Mouse (Mus musculus) kidney, embryonic 16.5 days (tissue): ENCODE results near the gene Rap1gds1. TPM values are rescaled to one million over a fixed set of nuclear protein-coding genes. Genes with fewer than 3 reads are reported as not detected.

Experiments
- ATAC-seq: fragments of 200-750 bp; cut with Nextera tagmentation; 2 replicates; pipeline ENCODE4 v1.8.0; 2017; ENCODE audit warnings: moderate TSS enrichment; ENCODE audit not compliant: low FRiP score, low TSS enrichment
- H3K27ac ChIP-seq: fragments of 300-500 bp; sonication (generic); 2 replicates; pipeline ENCODE4 v1.5.1; 2014; ENCODE audit warnings: low read length
- H3K27me3 ChIP-seq: fragments of 300-500 bp; sonication (generic); 2 replicates; pipeline ENCODE4 v1.6.1; 2014; ENCODE audit warnings: low read length, control low read depth, mixed read lengths; ENCODE audit not compliant: insufficient read depth
- H3K36me3 ChIP-seq: fragments of 300-500 bp; sonication (generic); 2 replicates; pipeline ENCODE4 v1.6.1; 2014; ENCODE audit warnings: low read length, control low read depth, mixed read lengths; ENCODE audit not compliant: insufficient read depth
- H3K4me1 ChIP-seq: fragments of 300-500 bp; sonication (generic); 2 replicates; pipeline ENCODE4 v1.6.1; 2014; ENCODE audit warnings: low read length, control low read depth, mixed read lengths; ENCODE audit not compliant: insufficient read depth
- H3K4me2 ChIP-seq: fragments of 300-500 bp; sonication (generic); replicated peaks from 2 replicates; pipeline ENCODE4 v1.6.1; 2014; ENCODE audit warnings: low read depth, low read length
- H3K4me3 ChIP-seq: fragments of 300-500 bp; sonication (generic); 2 replicates; pipeline ENCODE4 v1.5.1; 2014; ENCODE audit warnings: mild to moderate bottlenecking, low read length
- H3K9ac ChIP-seq: fragments of 300-500 bp; sonication (generic); replicated peaks from 2 replicates; pipeline ENCODE4 v1.6.1; 2014; ENCODE audit warnings: low read length
- H3K9me3 ChIP-seq: fragments of 300-500 bp; sonication (generic); 2 replicates; pipeline ENCODE4 v1.6.1; 2016; ENCODE audit warnings: low read length, control low read depth
- WGBS: fragments of 180-500 bp; shearing (Covaris S2); extraction: QIAGEN DNeasy Blood & Tissue Kit; methylation state at CpG from one replicate; pipeline ENCODE4 v1.1.7; 2014; 5-methylcytosine and 5-hydroxymethylcytosine counted together
- polyA plus RNA-seq: library from polyadenylated mRNA; unstranded; fragments of >200 nt; fragmentation: Nextera tagmentation; extraction: Ambion mirVana; gene quantifications from 2 replicates; pipeline ENCODE4 v1.2.1, GENCODE M21; 2015

Gene Rap1gds1
- polyA plus RNA-seq, 1 experiment from 2014 or later = 60.1 TPM

DNA sequence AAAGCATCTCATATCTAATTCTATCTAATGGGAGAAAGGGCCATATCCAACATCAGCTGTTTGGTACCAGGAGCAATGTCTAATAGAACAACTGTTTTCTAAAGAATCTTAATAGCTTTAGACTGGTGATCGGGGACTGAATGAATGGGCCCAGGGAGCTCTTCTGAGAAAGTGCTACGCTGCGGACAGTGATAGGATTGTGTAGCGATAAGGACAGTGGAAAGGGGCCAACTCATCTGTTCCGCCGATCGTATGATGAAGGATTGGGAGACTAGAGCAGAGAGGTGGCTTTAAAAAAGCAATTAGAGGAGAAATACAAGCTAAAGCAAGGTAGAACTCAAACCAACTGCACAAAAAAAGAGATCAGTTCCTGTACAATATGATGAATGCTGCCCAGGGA, 20.9 kb upstream of the Rap1gds1 start:
- Histone ChIP-seq H3K27ac (no peak overlapping the region), H3K9ac (no peak overlapping the region), H3K27me3 (no peaks in the 10 kb centered on the region), H3K9me3 (no peaks in the 10 kb centered on the region), H3K4me1 (no peaks in the 10 kb centered on the region), H3K36me3 (no peaks in the 10 kb centered on the region), H3K4me2 (no peak overlapping the region), H3K4me3 (no peak overlapping the region)
- ATAC-seq = no peak
- WGBS = 92% methylated on average over 7 of the region's 7 CpGs

DNA sequence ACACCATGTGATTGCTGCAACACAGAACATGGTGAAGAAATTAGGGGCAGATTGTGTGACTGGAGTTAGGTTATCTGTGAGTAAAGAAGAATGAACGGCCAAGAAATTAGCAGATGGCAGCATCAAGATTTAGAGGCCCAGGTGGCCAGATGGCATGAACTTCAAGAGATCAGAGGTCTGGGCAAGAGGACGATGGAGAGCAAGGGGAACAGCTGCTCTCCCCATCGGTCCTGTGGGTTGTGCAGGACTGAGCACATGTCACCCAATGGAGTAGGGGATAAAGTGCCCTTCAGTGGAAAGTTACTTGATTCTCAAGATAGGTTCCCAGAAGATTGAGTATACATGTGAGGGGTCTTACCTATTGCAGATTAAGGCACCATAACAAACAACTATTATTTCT, 13.5 kb upstream of the Rap1gds1 start:
- Histone ChIP-seq H3K9me3 (peaks cover 9% of the 10 kb centered on the region), H3K4me3 (no peak overlapping the region), H3K4me2 (no peak overlapping the region), H3K27ac (no peak overlapping the region), H3K36me3 (no peaks in the 10 kb centered on the region), H3K4me1 (no peaks in the 10 kb centered on the region), H3K9ac (no peak overlapping the region), H3K27me3 (no peaks in the 10 kb centered on the region)
- ATAC-seq = no peak
- 72% methylated on average over 3 of the region's 3 CpGs for WGBS

DNA sequence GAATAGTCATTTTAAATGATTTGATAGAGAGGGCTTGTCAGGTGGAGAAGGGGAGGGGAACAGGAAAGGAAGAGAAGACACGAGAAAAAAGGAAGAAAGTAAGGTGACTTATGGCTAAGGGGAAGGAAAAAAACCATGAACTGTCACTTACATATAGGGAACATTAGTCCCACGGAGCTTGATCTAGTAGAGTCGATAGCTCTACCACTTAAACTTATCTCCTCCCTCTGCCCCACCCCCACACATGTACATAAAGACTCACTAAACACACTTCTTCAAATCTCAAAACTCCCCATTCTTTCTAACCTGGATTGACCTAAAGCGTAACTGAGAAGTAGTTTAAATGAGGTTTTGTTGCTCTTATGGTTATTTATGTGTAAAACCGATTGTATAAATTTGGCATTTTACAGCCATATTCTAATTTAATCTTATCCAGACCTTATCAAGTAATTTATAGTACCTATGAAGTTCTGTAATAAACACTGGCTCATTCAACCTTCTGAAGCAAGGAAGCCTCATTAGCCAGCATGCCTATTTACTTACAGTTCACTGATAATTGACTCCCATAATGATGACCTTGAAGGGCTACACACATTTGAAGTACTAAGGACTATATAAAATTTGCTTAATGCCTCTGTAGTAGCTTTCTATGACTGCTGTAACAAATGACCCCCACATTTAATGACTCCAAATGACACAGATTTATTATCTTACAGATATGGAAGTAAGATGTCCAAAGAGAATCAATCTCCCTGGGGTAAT, 9.0 kb upstream of the Rap1gds1 start:
- WGBS = 65% methylated on average over 5 of the region's 5 CpGs
- no peaks in the 10 kb centered on the region for H3K36me3 ChIP-seq
- H3K4me2 ChIP-seq = no peak overlapping the region
- no peak overlapping the region for H3K9ac ChIP-seq
- no peak for ATAC-seq
- no peaks in the 10 kb centered on the region for H3K4me1 ChIP-seq
- H3K4me3 ChIP-seq = no peak overlapping the region
- H3K27ac ChIP-seq = no peak overlapping the region
- peaks cover 7% of the 10 kb centered on the region for H3K9me3 ChIP-seq
- H3K27me3 ChIP-seq = no peaks in the 10 kb centered on the region

DNA sequence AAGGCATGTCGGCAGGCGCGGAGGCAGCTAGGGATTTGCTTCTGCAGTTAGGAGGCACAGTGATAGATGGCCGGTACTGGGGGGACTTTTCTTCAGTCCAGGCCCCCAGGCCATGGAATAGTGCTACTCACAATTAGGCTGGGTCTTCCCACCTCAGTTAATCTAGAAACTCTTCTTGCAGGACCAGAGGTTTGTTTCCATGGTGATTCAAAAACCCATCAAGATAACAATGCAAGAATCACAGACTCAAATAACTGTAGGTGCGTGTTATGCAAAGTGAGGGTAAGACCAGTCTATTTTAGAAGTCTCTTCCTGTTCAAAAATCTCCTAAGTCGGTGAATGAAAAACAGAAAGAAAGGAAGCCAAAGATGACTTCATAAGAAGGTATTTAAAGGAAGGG, 4.8 kb upstream of the Rap1gds1 start:
- no peaks in the 10 kb centered on the region for H3K36me3 ChIP-seq
- H3K4me1 ChIP-seq = peaks cover 4% of the 10 kb centered on the region; the same call in 1 of the 2 replicates
- H3K9me3 ChIP-seq = no peaks in the 10 kb centered on the region
- H3K9ac ChIP-seq = no peak overlapping the region
- ATAC-seq = no peak
- no peak overlapping the region for H3K4me3 ChIP-seq
- H3K27me3 ChIP-seq = no peaks in the 10 kb centered on the region
- H3K4me2 ChIP-seq = no peak overlapping the region
- WGBS = 93% methylated on average over 6 of the region's 6 CpGs
- no peak overlapping the region for H3K27ac ChIP-seq

DNA sequence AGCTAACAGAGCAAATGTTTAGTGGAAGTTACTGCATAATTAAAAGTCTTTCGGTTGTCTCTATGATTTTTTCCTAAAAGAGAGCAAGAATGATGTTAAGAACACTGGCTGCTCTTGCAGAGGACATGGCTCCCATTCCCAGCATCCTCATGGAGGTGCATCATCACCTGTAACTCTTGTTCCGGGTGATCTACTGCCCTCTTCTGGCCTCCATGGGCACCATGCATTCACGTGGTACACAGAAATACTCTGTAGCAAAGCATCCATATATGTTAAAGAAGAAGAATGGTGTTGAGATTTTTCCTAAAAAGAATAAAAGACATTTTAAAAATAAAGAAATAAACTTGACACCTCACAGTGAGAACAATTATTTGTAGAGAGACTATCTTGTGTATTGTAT, 3.0 kb upstream of the Rap1gds1 start:
- Histone ChIP-seq H3K9me3 (no peaks in the 10 kb centered on the region), H3K9ac (no peak overlapping the region), H3K4me2 (no peak overlapping the region), H3K27ac (no peak overlapping the region), H3K4me1 (peaks cover 8% of the 10 kb centered on the region), H3K27me3 (no peaks in the 10 kb centered on the region), H3K36me3 (no peaks in the 10 kb centered on the region), H3K4me3 (no peak overlapping the region)
- ATAC-seq = no peak
- WGBS = 85% methylated on average over 3 of the region's 3 CpGs

DNA sequence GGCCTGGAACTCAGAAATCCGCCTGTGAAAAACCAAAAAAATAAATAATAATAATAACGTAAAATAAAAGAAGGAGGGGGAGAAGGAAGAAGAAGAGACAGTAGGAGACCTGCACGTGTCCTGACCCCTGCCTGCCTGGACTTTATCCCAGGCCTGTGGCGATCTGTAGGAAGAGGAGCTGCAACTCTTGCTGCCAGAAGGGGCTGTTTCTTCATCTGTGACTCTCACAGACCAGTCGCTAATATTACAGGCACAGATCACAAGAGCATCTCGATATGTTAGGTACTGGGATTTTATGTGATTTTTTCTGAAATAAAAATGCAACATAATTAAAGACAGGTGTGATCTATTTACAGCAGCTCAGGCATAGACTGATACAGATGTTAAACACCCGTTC, 1.1 kb upstream of the Rap1gds1 start:
- peak overlapping the region; percentile 93 for H3K4me2 ChIP-seq
- no peaks in the 10 kb centered on the region for H3K36me3 ChIP-seq
- H3K27ac ChIP-seq = peak overlapping the region; percentile 93; the same call in 1 of the 2 replicates
- peaks cover 12% of the 10 kb centered on the region for H3K4me1 ChIP-seq
- no peak for ATAC-seq
- H3K9me3 ChIP-seq = no peaks in the 10 kb centered on the region
- no peaks in the 10 kb centered on the region for H3K27me3 ChIP-seq
- H3K9ac ChIP-seq = peak overlapping the region; percentile 90
- H3K4me3 ChIP-seq = peak overlapping the region; percentile 76
- WGBS = 5% methylated on average over 7 of the region's 7 CpGs

DNA sequence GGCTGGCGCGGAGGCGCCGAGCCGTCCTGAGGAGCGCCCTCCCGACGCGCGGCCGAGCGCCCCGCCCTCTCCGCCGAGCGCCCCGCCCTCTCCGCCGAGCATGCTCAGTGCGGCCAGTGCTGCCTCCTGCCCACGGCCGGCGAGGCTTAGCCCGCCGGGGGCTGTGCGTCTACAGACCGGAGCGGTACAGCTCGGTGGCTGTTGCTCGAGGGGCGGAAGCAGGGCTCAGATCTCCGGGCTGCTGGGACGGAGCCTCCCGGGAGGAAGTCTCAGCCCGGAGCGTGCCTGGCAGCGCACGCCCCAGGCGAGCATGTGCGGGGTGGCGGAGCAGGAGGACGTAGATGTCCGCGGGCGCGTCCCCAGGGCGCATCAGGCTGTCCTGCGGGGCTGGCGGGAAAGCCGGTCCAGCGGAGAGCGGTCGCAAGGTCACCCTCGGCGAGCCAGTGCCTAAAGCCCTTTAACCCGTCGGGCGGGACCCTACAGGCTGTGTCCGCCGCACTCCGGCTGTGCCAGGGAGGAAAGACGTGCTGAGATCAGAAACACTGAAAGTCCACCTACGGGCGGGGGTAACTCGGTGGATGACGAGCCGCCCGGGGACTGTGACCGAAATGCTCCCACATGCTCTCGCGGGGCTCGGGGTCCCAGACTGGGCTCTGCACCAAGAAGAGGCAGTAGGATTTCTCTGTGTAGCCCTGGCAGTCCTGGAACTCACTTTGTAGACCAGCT, 495 bp upstream of the Rap1gds1 start:
- Histone ChIP-seq H3K9me3 (no peaks in the 10 kb centered on the region), H3K4me3 (peak overlapping the region; percentile 76), H3K36me3 (no peaks in the 10 kb centered on the region), H3K4me2 (peak overlapping the region; percentile 93), H3K4me1 (peaks cover 12% of the 10 kb centered on the region), H3K27me3 (no peaks in the 10 kb centered on the region), H3K27ac (peak overlapping the region; percentile 93), H3K9ac (peak overlapping the region; percentile 90)
- peak; percentile 97 for ATAC-seq
- WGBS = under 1% methylated on average over 53 of the region's 72 CpGs

DNA sequence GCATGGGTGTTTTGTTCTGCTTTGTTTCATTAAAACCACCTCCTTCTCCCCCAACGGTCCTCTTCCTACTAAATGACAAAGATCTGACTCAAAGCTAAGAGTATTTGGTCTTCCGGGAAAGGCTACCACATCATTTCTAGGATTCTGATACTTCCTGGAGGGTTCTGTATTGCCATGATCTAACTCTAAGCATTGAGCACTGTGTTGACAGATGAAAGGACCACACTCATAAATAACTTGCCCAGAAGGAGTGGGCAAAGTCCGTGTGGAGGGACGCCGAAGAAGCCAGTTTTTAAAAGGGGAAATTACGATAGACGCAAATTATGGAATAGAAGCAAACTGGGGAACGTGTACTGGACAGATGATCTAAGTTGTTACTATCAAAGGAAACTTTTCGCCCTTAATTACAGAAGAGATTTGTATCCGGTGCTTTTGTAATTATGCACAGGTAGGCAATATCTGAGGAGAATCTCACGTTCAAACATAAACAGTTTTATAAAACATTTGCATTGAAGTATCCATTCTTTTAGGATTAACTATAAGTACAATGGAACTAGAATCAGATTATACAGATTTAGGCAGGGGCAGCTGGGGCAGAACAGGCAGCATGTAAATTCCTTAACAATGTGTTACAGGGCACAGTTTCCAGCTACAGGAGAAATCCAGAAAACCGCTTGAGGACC, 1.1 kb downstream of the Rap1gds1 start:
- ATAC-seq = no peak
- H3K9ac ChIP-seq = peak overlapping the region; percentile 88
- peak overlapping the region; percentile 93 for H3K4me2 ChIP-seq
- H3K27me3 ChIP-seq = no peaks in the 10 kb centered on the region
- no peaks in the 10 kb centered on the region for H3K9me3 ChIP-seq
- 1% methylated on average over 12 of the region's 12 CpGs for WGBS
- no peaks in the 10 kb centered on the region for H3K36me3 ChIP-seq
- H3K27ac ChIP-seq = peak overlapping the region; percentile 94
- H3K4me1 ChIP-seq = peaks cover 20% of the 10 kb centered on the region
- H3K4me3 ChIP-seq = peak overlapping the region; percentile 76

DNA sequence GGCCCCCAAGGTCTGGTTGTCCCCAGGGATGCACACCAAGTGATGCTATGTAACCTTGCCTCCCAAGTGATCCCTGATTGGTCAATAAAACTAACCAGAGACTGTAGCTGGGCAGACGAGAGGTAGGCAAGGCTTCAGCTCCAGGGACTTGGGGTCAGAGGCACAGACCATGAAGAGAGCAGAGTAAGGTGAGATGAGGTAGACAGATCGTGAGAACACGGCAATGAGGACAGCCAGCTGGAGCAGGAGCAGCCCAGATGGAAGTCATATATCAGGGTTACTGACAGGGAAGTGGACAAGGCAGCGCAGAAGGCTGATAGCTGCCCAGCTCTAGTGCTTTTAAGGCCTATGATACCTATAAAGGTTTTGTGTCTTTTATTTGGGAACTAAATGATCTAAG, 5.5 kb downstream of the Rap1gds1 start:
- H3K4me3 ChIP-seq = no peak overlapping the region
- no peaks in the 10 kb centered on the region for H3K36me3 ChIP-seq
- peaks cover 16% of the 10 kb centered on the region; the same call in 1 of the 2 replicates for H3K4me1 ChIP-seq
- peak; percentile 91 for ATAC-seq
- H3K4me2 ChIP-seq = no peak overlapping the region
- no peaks in the 10 kb centered on the region for H3K9me3 ChIP-seq
- no peak overlapping the region for H3K27ac ChIP-seq
- WGBS = 11% methylated on average over 4 of the region's 4 CpGs
- no peak overlapping the region for H3K9ac ChIP-seq
- no peaks in the 10 kb centered on the region for H3K27me3 ChIP-seq
